Mouse (Mus musculus): Measurements from ENCODE around the gene Slamf8. TPM values are rescaled to one million over a fixed set of nuclear protein-coding genes. Genes with fewer than 3 reads are reported as not detected.

Slamf8 gene
- polyA plus RNA-seq, 1 experiment from 2014 or later, result 0.27 TPM

GRCm38 (mm10) chr1:172550551-172550951 is 39.8 kb downstream of the Slamf8 start:
- 0% methylated on average over 8 of the region's 8 CpGs for WGBS

DNA sequence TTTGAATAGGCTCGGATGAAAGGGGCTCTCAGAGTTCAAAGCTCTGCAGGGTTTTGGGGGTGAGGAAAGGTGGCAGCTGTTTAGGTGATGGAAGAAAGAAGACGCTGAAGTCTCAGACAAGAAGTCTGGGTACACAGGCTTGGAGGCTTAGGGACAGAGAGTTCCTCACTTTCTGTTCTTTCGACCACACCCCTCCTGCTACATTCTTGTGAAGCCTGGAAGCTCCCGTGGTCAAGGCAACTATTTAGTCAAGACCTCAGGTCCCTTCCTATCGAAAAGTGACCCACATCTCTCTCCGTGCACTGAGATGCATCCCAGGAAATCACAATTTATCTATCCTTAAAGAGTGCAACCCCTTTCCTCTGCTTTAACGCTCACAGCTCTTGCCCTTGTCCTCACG is 40.7 kb downstream of the Slamf8 start:
- Histone ChIP-seq H3K4me3 (ENCODE audit: low read depth, low read length) (peak overlapping the region; percentile 48), H3K4me2 (replicated peaks; ENCODE audit: low read depth) (peak overlapping the region; percentile 70), H3K9ac (ENCODE audit: low read depth, low read length) (no peak overlapping the region), H3K27ac (ENCODE audit: low read depth, low read length) (no peak overlapping the region), H3K9me3 (ENCODE audit: control insufficient read depth) (no peaks in the 10 kb centered on the region), H3K27me3 (replicated peaks; ENCODE audit: control insufficient read depth, insufficient read depth, low read length) (no peaks in the 10 kb centered on the region), H3K36me3 (ENCODE audit: control insufficient read depth, insufficient read depth) (no peaks in the 10 kb centered on the region), H3K4me1 (replicated peaks; ENCODE audit: control insufficient read depth, insufficient read depth, low read length) (0 out of 2 replicates have a peak, but pooled peaks cover 12% of the 10 kb centered on the region)
- 4% methylated on average over 8 of the region's 8 CpGs for WGBS
- ATAC-seq, result no peak
- no peak for TF ChIP-seq CTCF (IDR thresholded peaks at IDR 0.05; ENCODE audit: low read depth)

More at GRCm38 (mm10) chr1:172550551-172550951, 39.8 kb downstream of the Slamf8 start:
- H3K9ac ChIP-seq (ENCODE audit: low read depth, low read length), result 0 out of 2 replicates have a peak overlapping the region, but pooled peaks have one; percentile 38
- no peak for TF ChIP-seq CTCF (IDR thresholded peaks at IDR 0.05; ENCODE audit: low read depth)
- ATAC-seq, result peak; percentile 79
- H3K4me2 ChIP-seq (replicated peaks; ENCODE audit: low read depth), result peak overlapping the region; percentile 70
- H3K27ac ChIP-seq (ENCODE audit: low read depth, low read length), result no peak overlapping the region
- H3K36me3 ChIP-seq (ENCODE audit: control insufficient read depth, insufficient read depth), result no peaks in the 10 kb centered on the region
- 0 out of 2 replicates have a peak, but pooled peaks cover 12% of the 10 kb centered on the region for H3K4me1 ChIP-seq (replicated peaks; ENCODE audit: control insufficient read depth, insufficient read depth, low read length)
- no peaks in the 10 kb centered on the region for H3K9me3 ChIP-seq (ENCODE audit: control insufficient read depth)
- peak overlapping the region; percentile 48 for H3K4me3 ChIP-seq (ENCODE audit: low read depth, low read length)
- H3K27me3 ChIP-seq (replicated peaks; ENCODE audit: control insufficient read depth, insufficient read depth, low read length), result no peaks in the 10 kb centered on the region

DNA sequence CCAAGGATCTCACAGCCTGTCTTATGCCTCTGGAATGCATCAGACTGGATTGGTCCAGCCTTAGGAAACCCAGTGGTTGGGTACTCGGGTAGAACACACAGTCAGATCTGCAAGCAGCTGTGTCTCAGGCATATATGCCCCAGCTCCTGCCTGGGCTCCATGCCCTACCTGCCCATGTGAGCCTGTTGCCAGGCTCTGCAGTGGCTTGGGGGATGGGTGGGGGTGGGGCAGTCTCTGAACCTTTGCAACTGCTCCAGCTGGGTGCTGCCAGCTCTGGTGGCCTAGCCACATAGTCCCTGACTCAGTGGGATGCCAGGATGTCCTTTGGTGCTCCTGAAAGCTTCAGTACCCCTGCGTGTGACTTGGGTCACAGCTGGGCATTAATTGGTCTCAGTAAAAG is 41.1 kb downstream of the Slamf8 start:
- Histone ChIP-seq H3K4me3 (ENCODE audit: low read depth, low read length) (peak overlapping the region; percentile 48; the same call in 1 of the 2 replicates), H3K4me1 (replicated peaks; ENCODE audit: control insufficient read depth, insufficient read depth, low read length) (0 out of 2 replicates have a peak, but pooled peaks cover 12% of the 10 kb centered on the region), H3K36me3 (ENCODE audit: control insufficient read depth, insufficient read depth) (no peaks in the 10 kb centered on the region), H3K27me3 (replicated peaks; ENCODE audit: control insufficient read depth, insufficient read depth, low read length) (no peaks in the 10 kb centered on the region), H3K4me2 (replicated peaks; ENCODE audit: low read depth) (peak overlapping the region; percentile 70), H3K9ac (ENCODE audit: low read depth, low read length) (no peak overlapping the region), H3K9me3 (ENCODE audit: control insufficient read depth) (no peaks in the 10 kb centered on the region), H3K27ac (ENCODE audit: low read depth, low read length) (no peak overlapping the region)
- ATAC-seq, result no peak
- no peak for TF ChIP-seq CTCF (IDR thresholded peaks at IDR 0.05; ENCODE audit: low read depth)
- 27% methylated on average over 2 of the region's 2 CpGs for WGBS

DNA sequence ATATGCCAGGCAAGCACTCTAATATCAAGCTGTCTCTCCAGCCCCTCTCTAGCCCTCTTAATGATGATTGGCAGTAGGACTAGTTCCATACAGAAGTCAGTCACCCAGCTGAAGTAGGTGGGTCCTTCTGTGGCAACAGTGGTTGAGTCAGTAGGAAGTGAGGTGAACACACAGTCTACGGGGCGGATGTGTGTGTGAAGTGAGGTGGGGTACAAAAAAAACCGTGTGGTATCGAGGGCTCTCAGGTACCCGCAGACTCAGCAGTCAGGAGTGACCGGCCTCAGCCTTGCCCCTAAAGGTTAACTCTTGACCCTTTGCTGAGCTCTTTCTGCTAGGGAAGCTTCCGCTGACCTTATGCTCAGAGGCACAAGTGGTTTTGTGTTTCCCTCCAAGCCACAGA is 41.9 kb downstream of the Slamf8 start:
- no peak overlapping the region for H3K4me2 ChIP-seq (replicated peaks; ENCODE audit: low read depth)
- WGBS, result 65% methylated on average over 7 of the region's 7 CpGs
- no peak overlapping the region for H3K27ac ChIP-seq (ENCODE audit: low read depth, low read length)
- H3K9me3 ChIP-seq (ENCODE audit: control insufficient read depth), result no peaks in the 10 kb centered on the region
- TF ChIP-seq CTCF (IDR thresholded peaks at IDR 0.05; ENCODE audit: low read depth), result no peak
- H3K4me1 ChIP-seq (replicated peaks; ENCODE audit: control insufficient read depth, insufficient read depth, low read length), result 0 out of 2 replicates have a peak, but pooled peaks cover 12% of the 10 kb centered on the region
- no peaks in the 10 kb centered on the region for H3K36me3 ChIP-seq (ENCODE audit: control insufficient read depth, insufficient read depth)
- no peak overlapping the region for H3K9ac ChIP-seq (ENCODE audit: low read depth, low read length)
- H3K27me3 ChIP-seq (replicated peaks; ENCODE audit: control insufficient read depth, insufficient read depth, low read length), result no peaks in the 10 kb centered on the region
- ATAC-seq, result no peak
- no peak overlapping the region for H3K4me3 ChIP-seq (ENCODE audit: low read depth, low read length)

- no peaks in the 10 kb centered on the region for H3K36me3 ChIP-seq (ENCODE audit: control insufficient read depth, insufficient read depth)
- no peak overlapping the region for H3K4me2 ChIP-seq (replicated peaks; ENCODE audit: low read depth)
- ATAC-seq, result no peak
- WGBS, result 88% methylated on average over 4 of the region's 4 CpGs
- H3K27ac ChIP-seq (ENCODE audit: low read depth, low read length), result no peak overlapping the region
- TF ChIP-seq CTCF (IDR thresholded peaks at IDR 0.05; ENCODE audit: low read depth), result no peak
- no peak overlapping the region for H3K4me3 ChIP-seq (ENCODE audit: low read depth, low read length)
- no peaks in the 10 kb centered on the region for H3K27me3 ChIP-seq (replicated peaks; ENCODE audit: control insufficient read depth, insufficient read depth, low read length)
- H3K9ac ChIP-seq (ENCODE audit: low read depth, low read length), result no peak overlapping the region
- no peaks in the 10 kb centered on the region for H3K9me3 ChIP-seq (ENCODE audit: control insufficient read depth)
- H3K4me1 ChIP-seq (replicated peaks; ENCODE audit: control insufficient read depth, insufficient read depth, low read length), result 0 out of 2 replicates have a peak, but pooled peaks cover 11% of the 10 kb centered on the region
Measured at GRCm38 (mm10) chr1:172546062-172546461, 44.3 kb downstream of the Slamf8 start.

GRCm38 (mm10) chr1:172540283-172540820 is 50.0 kb downstream of the Slamf8 start:
- H3K36me3 ChIP-seq (ENCODE audit: control insufficient read depth, insufficient read depth), result no peaks in the 10 kb centered on the region
- no peak overlapping the region for H3K9ac ChIP-seq (ENCODE audit: low read depth, low read length)
- no peaks in the 10 kb centered on the region for H3K9me3 ChIP-seq (ENCODE audit: control insufficient read depth)
- no peak for TF ChIP-seq CTCF (IDR thresholded peaks at IDR 0.05; ENCODE audit: low read depth)
- no peak overlapping the region for H3K4me3 ChIP-seq (ENCODE audit: low read depth, low read length)
- H3K4me1 ChIP-seq (replicated peaks; ENCODE audit: control insufficient read depth, insufficient read depth, low read length), result no peaks in the 10 kb centered on the region
- H3K27ac ChIP-seq (ENCODE audit: low read depth, low read length), result no peak overlapping the region
- WGBS, result 65% methylated on average over 11 of the region's 11 CpGs
- no peak overlapping the region for H3K4me2 ChIP-seq (replicated peaks; ENCODE audit: low read depth)
- no peak for ATAC-seq
- no peaks in the 10 kb centered on the region for H3K27me3 ChIP-seq (replicated peaks; ENCODE audit: control insufficient read depth, insufficient read depth, low read length)

Data from intestine, postnatal 0 days (tissue).